Mouse (Mus musculus) MEL (cell line): ENCODE measurements at regions not wholly inside any gene's neighbourhood (a gene's known extent, or its start where the extent isn't known, plus 50 kb on each side); places are given as distances from the start of the nearest gene placed in this dataset.

Experiments
- DNase-seq: peaks from one replicate; pipeline ENCODE4 v3.0.0; 2011; ENCODE audit warnings: low read depth, low spot score
- H3K27ac ChIP-seq: 2 replicates; pipeline ENCODE4 v1.5.1; 2012; ENCODE audit warnings: low read depth, mild to moderate bottlenecking, control low read depth, low read length, moderate library complexity; ENCODE audit not compliant: control insufficient read depth
- H3K27me3 ChIP-seq, 2 experiments: fragments of 150-350 bp in 1 of 2; sonication (generic) in 1 of 2; 2 replicates each; pipeline ENCODE4 v1.6.1; 2012; ENCODE audit warnings: low read length in 2 of 2, mild to moderate bottlenecking in 2 of 2, improper control_type of control experiment in 1 of 2, moderate library complexity in 1 of 2; ENCODE audit not compliant: insufficient read depth in 2 of 2, control insufficient read depth in 1 of 2
- H3K36me3 ChIP-seq, 2 experiments: 2 replicates each; pipeline ENCODE4 v1.6.1; 2012 to 2014; ENCODE audit warnings: low read length in 2 of 2, improper control_type of control experiment in 1 of 2, inconsistent platforms in 1 of 2, mild to moderate bottlenecking in 1 of 2; ENCODE audit not compliant: insufficient read depth in 2 of 2, control insufficient read depth in 1 of 2
- H3K4me1 ChIP-seq, 2 experiments: fragments of 150-350 bp in 1 of 2; sonication (generic) in 1 of 2; 2 replicates each; pipeline ENCODE4 v1.6.1; 2012; ENCODE audit warnings: low read length in 2 of 2, improper control_type of control experiment in 1 of 2, mild to moderate bottlenecking in 1 of 2; ENCODE audit not compliant: insufficient read depth in 2 of 2, control insufficient read depth in 1 of 2
- H3K4me3 ChIP-seq, 2 experiments: fragments of 150-350 bp in 1 of 2; sonication (generic) in 1 of 2; 2 replicates each; pipeline ENCODE4 v1.5.1; 2012; ENCODE audit warnings: low read depth in 2 of 2, low read length in 2 of 2, mild to moderate bottlenecking in 2 of 2, moderate library complexity in 2 of 2, control low read depth in 1 of 2, improper control_type of control experiment in 1 of 2; ENCODE audit not compliant: control insufficient read depth in 1 of 2, insufficient read depth in 1 of 2
- H3K79me2 ChIP-seq: 2 replicates; pipeline ENCODE4 v1.6.1; 2012; ENCODE audit warnings: mild to moderate bottlenecking, low read length, moderate library complexity; ENCODE audit not compliant: control insufficient read depth, poor library complexity, insufficient read depth
- H3K9ac ChIP-seq: 2 replicates; pipeline ENCODE4 v1.6.1; 2012; ENCODE audit warnings: low read depth, mild to moderate bottlenecking, control low read depth, low read length, moderate library complexity; ENCODE audit not compliant: control insufficient read depth, poor library complexity, severe bottlenecking
- H3K9me3 ChIP-seq: fragments of 150-350 bp; sonication (generic); replicated peaks from 2 replicates; pipeline ENCODE4 v1.6.1; 2012; ENCODE audit warnings: mild to moderate bottlenecking, low read length, improper control_type of control experiment, moderate library complexity; ENCODE audit not compliant: insufficient read depth
- CHD1 ChIP-seq: IDR thresholded peaks from 2 replicates; pipeline ENCODE4 v1.6.1; 2012; ENCODE audit warnings: low read depth, mild to moderate bottlenecking, inconsistent platforms, low read length, improper control_type of control experiment
- CHD2 ChIP-seq: IDR thresholded peaks from 2 replicates; pipeline ENCODE4 v1.6.1; 2011; ENCODE audit warnings: low read length, improper control_type of control experiment
- E2F4 ChIP-seq: IDR thresholded peaks from 2 replicates; pipeline ENCODE4 v1.6.1; 2011; ENCODE audit warnings: low read depth, low read length, improper control_type of control experiment, borderline replicate concordance
- ELF1 ChIP-seq: IDR thresholded peaks from 2 replicates; pipeline ENCODE4 v1.6.1; 2014; ENCODE audit warnings: low read depth, mild to moderate bottlenecking, inconsistent platforms, low read length, improper control_type of control experiment, moderate library complexity
- EP300 ChIP-seq, 2 experiments: IDR thresholded peaks; 2 replicates each; pipeline ENCODE4 v1.6.1; 2011; ENCODE audit warnings: improper control_type of control experiment in 2 of 2, low read length in 2 of 2, low read depth in 1 of 2, mild to moderate bottlenecking in 1 of 2
- GABPA ChIP-seq: IDR thresholded peaks from 2 replicates; pipeline ENCODE4 v1.6.1; 2012; ENCODE audit warnings: low read depth, mild to moderate bottlenecking, inconsistent platforms, low read length, improper control_type of control experiment, moderate library complexity
- HCFC1 ChIP-seq: IDR thresholded peaks from 2 replicates; pipeline ENCODE4 v1.6.1; 2012; ENCODE audit warnings: low read depth, mild to moderate bottlenecking, inconsistent platforms, low read length, improper control_type of control experiment, moderate library complexity
- JUND ChIP-seq: IDR thresholded peaks from 2 replicates; pipeline ENCODE4 v1.6.1; 2011; ENCODE audit warnings: low read depth, mild to moderate bottlenecking, improper control_type of control experiment, low read length
- MAFK ChIP-seq: IDR thresholded peaks from 2 replicates; pipeline ENCODE4 v1.6.1; 2011; ENCODE audit warnings: low read depth, mild to moderate bottlenecking, low read length, improper control_type of control experiment, borderline replicate concordance
- MAZ ChIP-seq: IDR thresholded peaks from 2 replicates; pipeline ENCODE4 v1.6.1; 2012; ENCODE audit warnings: low read depth, mild to moderate bottlenecking, inconsistent platforms, low read length, improper control_type of control experiment
- MEF2A ChIP-seq: IDR thresholded peaks from 2 replicates; pipeline ENCODE4 v1.6.1; 2014; ENCODE audit warnings: low read depth, mild to moderate bottlenecking, inconsistent platforms, low read length, improper control_type of control experiment; ENCODE audit not compliant: poor library complexity, insufficient replicate concordance, severe bottlenecking; ENCODE audit errors: extremely low read depth
- NELFE ChIP-seq: IDR thresholded peaks from 2 replicates; pipeline ENCODE4 v1.6.1; 2011; ENCODE audit warnings: low read depth, low read length, improper control_type of control experiment
- POLR2A ChIP-seq, 2 experiments: IDR thresholded peaks; 2 replicates each; pipeline ENCODE4 v1.6.1; 2011 to 2012; ENCODE audit warnings: low read length in 2 of 2, mild to moderate bottlenecking in 2 of 2, control low read depth in 1 of 2, improper control_type of control experiment in 1 of 2, low read depth in 1 of 2, moderate library complexity in 1 of 2; ENCODE audit not compliant: control insufficient read depth in 1 of 2, insufficient read depth in 1 of 2, poor library complexity in 1 of 2
- RCOR1 ChIP-seq: IDR thresholded peaks from 2 replicates; pipeline ENCODE4 v1.6.1; 2012; ENCODE audit warnings: low read depth, mild to moderate bottlenecking, inconsistent platforms, low read length, improper control_type of control experiment
- SIN3A ChIP-seq: IDR thresholded peaks from 2 replicates; pipeline ENCODE4 v1.6.1; 2012; ENCODE audit warnings: low read length, improper control_type of control experiment, inconsistent platforms
- TAL1 ChIP-seq: IDR thresholded peaks from 2 replicates; pipeline ENCODE4 v1.6.1; 2012; ENCODE audit warnings: mild to moderate bottlenecking, inconsistent platforms, low read length, moderate library complexity, mixed read lengths
- TBP ChIP-seq: IDR thresholded peaks from 2 replicates; pipeline ENCODE4 v1.8.0; 2011; ENCODE audit warnings: low read depth, low read length, improper control_type of control experiment
- TCF12 ChIP-seq: IDR thresholded peaks from 2 replicates; pipeline ENCODE4 v1.6.1; 2014; ENCODE audit warnings: low read depth, mild to moderate bottlenecking, inconsistent platforms, low read length, improper control_type of control experiment, moderate library complexity
- USF1 ChIP-seq: IDR thresholded peaks from 2 replicates; pipeline ENCODE4 v1.6.1; 2014; ENCODE audit warnings: low read depth, mild to moderate bottlenecking, inconsistent platforms, low read length, improper control_type of control experiment, moderate library complexity
- ZC3H11A ChIP-seq: IDR thresholded peaks from 2 replicates; pipeline ENCODE4 v1.6.1; 2012; ENCODE audit warnings: low read depth, mild to moderate bottlenecking, inconsistent platforms, low read length, improper control_type of control experiment
- ZKSCAN1 ChIP-seq: IDR thresholded peaks from 2 replicates; pipeline ENCODE4 v1.6.1; 2012; ENCODE audit warnings: low read depth, mild to moderate bottlenecking, inconsistent platforms, low read length, improper control_type of control experiment, moderate library complexity
- ZMIZ1 ChIP-seq: IDR thresholded peaks from 2 replicates; pipeline ENCODE4 v1.6.1; 2012; ENCODE audit warnings: low read depth, mild to moderate bottlenecking, inconsistent platforms, low read length, improper control_type of control experiment, moderate library complexity
- ZNF384 ChIP-seq: IDR thresholded peaks from 2 replicates; pipeline ENCODE4 v1.6.1; 2012; ENCODE audit warnings: low read depth, mild to moderate bottlenecking, inconsistent platforms, low read length, improper control_type of control experiment

- no peak overlapping the region for H3K4me3 ChIP-seq
- no peaks in the 10 kb centered on the region for H3K36me3 ChIP-seq
- no peak for DNase-seq
- H3K79me2 ChIP-seq: no peaks in the 10 kb centered on the region
- TF ChIP-seq CHD2 (no peak), E2F4 (no peak), TAL1 (no peak), ZC3H11A (no peak), MAZ (no peak), USF1 (no peak), MEF2A (no peak), POLR2A (IDR thresholded peaks at IDR 0.05; ENCODE audit: control insufficient read depth in 1 of 2, insufficient read depth in 1 of 2, low read depth in 1 of 2, low read length in 2 of 2, poor library complexity in 1 of 2) (no peak), SIN3A (no peak), TBP (no peak), ZKSCAN1 (no peak), ZMIZ1 (no peak), MAFK (no peak), HCFC1 (no peak), TCF12 (no peak), NELFE (no peak), JUND (no peak), RCOR1 (no peak), ZNF384 (no peak)
- H3K27me3 ChIP-seq: no peaks in the 10 kb centered on the region
- H3K27ac ChIP-seq: no peak overlapping the region
- H3K9me3 ChIP-seq: no peaks in the 10 kb centered on the region
- H3K4me1 ChIP-seq: no peaks in the 10 kb centered on the region
- H3K9ac ChIP-seq: no peak overlapping the region
These were observed 57.8 kb upstream of the Arl15 start for GRCm38 (mm10) chr13:113736468-113736867.

GRCm38 (mm10) chr13:113735611-113736285, 58.6 kb upstream of the Arl15 start:
- H3K4me3 ChIP-seq: no peak overlapping the region
- no peak for DNase-seq
- H3K9ac ChIP-seq: no peak overlapping the region
- no peaks in the 10 kb centered on the region for H3K9me3 ChIP-seq
- H3K27me3 ChIP-seq: no peaks in the 10 kb centered on the region
- H3K4me1 ChIP-seq: no peaks in the 10 kb centered on the region
- H3K36me3 ChIP-seq: no peaks in the 10 kb centered on the region
- TF ChIP-seq EP300 (IDR thresholded peaks at IDR 0.05; ENCODE audit: low read depth in 1 of 2, low read length in 2 of 2) (no peak), CHD1 (no peak), RCOR1 (no peak), MAZ (no peak), GABPA (no peak), ELF1 (no peak)
- no peak overlapping the region for H3K27ac ChIP-seq
- no peaks in the 10 kb centered on the region for H3K79me2 ChIP-seq
